Mouse (Mus musculus): ENCODE measurements around the gene Wnt7b.

GRCm38 (mm10) chr15:85576110-85576509 is 6.2 kb downstream of the Wnt7b start:
- TF ChIP-seq EP300 (IDR thresholded peaks at IDR 0.05) (no peak), CTCF (IDR thresholded peaks at IDR 0.05) (no peak)
